ENCODE assay signal across 28 mouse cellular contexts in genomic region chr3:130374620-130375341, GRCm38 (mm10).
DNase-seq lines count a peak whose midpoint lies in the region; ATAC-seq and TF ChIP-seq lines count a peak whose summit lies in the region.
"Had no signal": no experiment of that assay in that cellular context is flagged by ENCODE, and none has a peak within 500 bp of the region (broad histone marks: within the 10 kb centered on the region; RNA-seq: fewer than 3 reads in every experiment).

No protein-coding gene starts in this region.

- WGBS in midbrain, embryonic 12.5 days = 76% methylated on average over 3 of the region's 3 CpGs
- WGBS in midbrain, embryonic 11.5 days = 85% methylated on average over 3 of the region's 3 CpGs
- 67% methylated on average over 3 of the region's 3 CpGs for WGBS in midbrain, embryonic 14.5 days
- 59% methylated on average over 3 of the region's 3 CpGs for WGBS in midbrain, postnatal 0 days
- WGBS in intestine, embryonic 16.5 days = 88% methylated on average over 3 of the region's 3 CpGs

- no peak for TF ChIP-seq POLR2A in brain, embryonic 14.5 days (IDR thresholded peaks at IDR 0.05; ENCODE audit: borderline replicate concordance, extremely low read depth, insufficient read depth, insufficient read length, poor library complexity, severe bottlenecking)

- no peaks in the 10 kb centered on the region for H3K36me3 ChIP-seq in midbrain, embryonic 12.5 days
- H3K36me3 ChIP-seq in midbrain, embryonic 11.5 days (ENCODE audit: control insufficient read depth, insufficient read depth, low read length) = no peaks in the 10 kb centered on the region
- H3K36me3 ChIP-seq in midbrain, embryonic 14.5 days (ENCODE audit: control insufficient read depth, insufficient read depth, low read length) = no peaks in the 10 kb centered on the region
- H3K36me3 ChIP-seq in midbrain, postnatal 0 days (ENCODE audit: insufficient read depth, low read length) = no peaks in the 10 kb centered on the region
- H3K36me3 ChIP-seq in intestine, embryonic 16.5 days (ENCODE audit: control insufficient read depth, insufficient read depth, low read length) = no peaks in the 10 kb centered on the region
- H3K36me3 ChIP-seq: embryonic facial prominence, embryonic 10.5 days; embryonic facial prominence, embryonic 13.5 days; forebrain, embryonic 12.5 days; forebrain, embryonic 15.5 days; G1E; hindbrain, embryonic 10.5 days; hindbrain, embryonic 13.5 days had no signal

- no peak overlapping the region for H3K9ac ChIP-seq in midbrain, embryonic 12.5 days (replicated peaks)
- H3K9ac ChIP-seq in midbrain, embryonic 11.5 days (ENCODE audit: low read length) = no peak overlapping the region
- no peak overlapping the region for H3K9ac ChIP-seq in midbrain, embryonic 14.5 days (replicated peaks; ENCODE audit: low read length)
- no peak overlapping the region for H3K9ac ChIP-seq in midbrain, postnatal 0 days (replicated peaks; ENCODE audit: low read length, poor library complexity, severe bottlenecking)
- no peak overlapping the region for H3K9ac ChIP-seq in intestine, embryonic 16.5 days (ENCODE audit: low read depth, low read length)
- H3K9ac ChIP-seq: embryonic facial prominence, embryonic 13.5 days; forebrain, embryonic 12.5 days; forebrain, embryonic 15.5 days; hindbrain, embryonic 13.5 days had no signal

- no peak overlapping the region for H3K4me3 ChIP-seq in midbrain, embryonic 12.5 days
- H3K4me3 ChIP-seq in midbrain, embryonic 11.5 days (ENCODE audit: low read depth, low read length) = no peak overlapping the region
- no peak overlapping the region for H3K4me3 ChIP-seq in midbrain, embryonic 14.5 days (replicated peaks; ENCODE audit: low read depth, low read length)
- H3K4me3 ChIP-seq in midbrain, postnatal 0 days (ENCODE audit: low read depth, low read length) = no peak overlapping the region
- H3K4me3 ChIP-seq in intestine, embryonic 16.5 days (ENCODE audit: low read length) = no peak overlapping the region
- H3K4me3 ChIP-seq: embryonic facial prominence, embryonic 10.5 days; embryonic facial prominence, embryonic 13.5 days; erythroblast, embryonic 14.5 days; forebrain, embryonic 12.5 days; forebrain, embryonic 15.5 days; hindbrain, embryonic 10.5 days; hindbrain, embryonic 13.5 days had no signal

- no peaks in the 10 kb centered on the region for H3K9me3 ChIP-seq in midbrain, embryonic 12.5 days
- H3K9me3 ChIP-seq in midbrain, embryonic 11.5 days (ENCODE audit: control insufficient read depth, low read length) = no peaks in the 10 kb centered on the region
- no peaks in the 10 kb centered on the region for H3K9me3 ChIP-seq in midbrain, embryonic 14.5 days (ENCODE audit: control insufficient read depth, low read length)
- H3K9me3 ChIP-seq in midbrain, postnatal 0 days (ENCODE audit: low read length) = no peaks in the 10 kb centered on the region
- no peaks in the 10 kb centered on the region for H3K9me3 ChIP-seq in intestine, embryonic 16.5 days (ENCODE audit: control insufficient read depth, low read length)
- H3K9me3 ChIP-seq: embryonic facial prominence, embryonic 10.5 days; embryonic facial prominence, embryonic 13.5 days; forebrain, embryonic 12.5 days; forebrain, embryonic 15.5 days; hindbrain, embryonic 10.5 days; hindbrain, embryonic 13.5 days had no signal

- H3K27ac ChIP-seq in midbrain, embryonic 12.5 days (replicated peaks) = no peak overlapping the region
- no peak overlapping the region for H3K27ac ChIP-seq in midbrain, embryonic 11.5 days (ENCODE audit: low read depth, low read length)
- H3K27ac ChIP-seq in midbrain, embryonic 14.5 days (replicated peaks; ENCODE audit: low read depth, low read length) = peak overlapping the region; percentile 53
- H3K27ac ChIP-seq in midbrain, postnatal 0 days (ENCODE audit: low read depth, low read length) = 0 out of 2 replicates have a peak overlapping the region, but pooled peaks have one; percentile 55
- no peak overlapping the region for H3K27ac ChIP-seq in intestine, embryonic 16.5 days (ENCODE audit: low read length)
- H3K27ac ChIP-seq: embryonic facial prominence, embryonic 10.5 days; embryonic facial prominence, embryonic 13.5 days; forebrain, embryonic 12.5 days; forebrain, embryonic 15.5 days; hindbrain, embryonic 10.5 days; hindbrain, embryonic 13.5 days; hindbrain, postnatal 0 days had no signal

- DNase-seq in midbrain, embryonic 11.5 days (ENCODE audit: low spot score, missing footprints) = no peak
- peak; percentile 39 for DNase-seq in brain, embryonic 14.5 days (ENCODE audit: low read depth)
- DNase-seq in midbrain, embryonic 14.5 days = peak; percentile 32
- DNase-seq in midbrain, postnatal 0 days (ENCODE audit: low spot score) = no peak
- no peak for DNase-seq in right cerebral cortex, postnatal 36 days (ENCODE audit: low spot score in 2 of 2)
- DNase-seq: adrenal gland, postnatal 10 days; adrenal gland, postnatal 36 days; B cell, adult 2 months; cerebellum, adult 11 months; cerebellum, adult 2 months; cerebellum, adult 9-11 months; cerebellum, postnatal 36 days; embryo, embryonic 11 days; gastrocnemius, postnatal 25 days had no signal

- 0 out of 2 replicates have a peak, but pooled peaks have one; percentile 19 for ATAC-seq in midbrain, embryonic 12.5 days (ENCODE audit: low FRiP score, low read depth)
- ATAC-seq in midbrain, embryonic 11.5 days (ENCODE audit: low FRiP score) = no peak
- peak; percentile 69 for ATAC-seq in midbrain, embryonic 14.5 days (ENCODE audit: low FRiP score, low TSS enrichment)
- ATAC-seq in midbrain, postnatal 0 days (ENCODE audit: low FRiP score) = peak; percentile 62
- no peak for ATAC-seq in intestine, embryonic 16.5 days
- ATAC-seq: forebrain, embryonic 15.5 days; hindbrain, postnatal 0 days; Patski had no signal

- H3K4me2 ChIP-seq in midbrain, embryonic 12.5 days (replicated peaks) = no peak overlapping the region
- H3K4me2 ChIP-seq in midbrain, embryonic 11.5 days = no peak overlapping the region
- H3K4me2 ChIP-seq in midbrain, embryonic 14.5 days (ENCODE audit: low read length) = no peak overlapping the region
- H3K4me2 ChIP-seq in midbrain, postnatal 0 days (ENCODE audit: low read depth, low read length, poor library complexity, severe bottlenecking) = no peak overlapping the region
- H3K4me2 ChIP-seq in intestine, embryonic 16.5 days (ENCODE audit: low read depth, low read length) = no peak overlapping the region
- H3K4me2 ChIP-seq: embryonic facial prominence, embryonic 13.5 days; forebrain, embryonic 12.5 days; forebrain, embryonic 15.5 days; heart, embryonic 11.5 days; hindbrain, embryonic 13.5 days had no signal

- TF ChIP-seq CTCF in brain, embryonic 14.5 days (IDR thresholded peaks at IDR 0.05; ENCODE audit: borderline replicate concordance, extremely low read depth, insufficient read depth, insufficient read length) = no peak
- no peak for TF ChIP-seq CTCF in midbrain, postnatal 0 days (IDR thresholded peaks at IDR 0.05)

- peaks cover 4% of the 10 kb centered on the region; the same call in 1 of the 2 replicates for H3K4me1 ChIP-seq in midbrain, embryonic 12.5 days
- H3K4me1 ChIP-seq in midbrain, embryonic 11.5 days (ENCODE audit: control insufficient read depth, insufficient read depth, low read length) = 0 out of 2 replicates have a peak, but pooled peaks cover 1% of the 10 kb centered on the region
- H3K4me1 ChIP-seq in midbrain, embryonic 14.5 days (ENCODE audit: control insufficient read depth, insufficient read depth, low read length) = peaks cover 9% of the 10 kb centered on the region; the same call in 1 of the 2 replicates
- no peaks in the 10 kb centered on the region for H3K4me1 ChIP-seq in midbrain, postnatal 0 days (ENCODE audit: insufficient read depth, low read length)
- peaks cover 1% of the 10 kb centered on the region; the same call in 1 of the 2 replicates for H3K4me1 ChIP-seq in intestine, embryonic 16.5 days (ENCODE audit: control insufficient read depth, insufficient read depth, low read length)
- H3K4me1 ChIP-seq: forebrain, embryonic 15.5 days had no signal

- no peaks in the 10 kb centered on the region for H3K27me3 ChIP-seq in midbrain, embryonic 12.5 days
- H3K27me3 ChIP-seq in midbrain, embryonic 11.5 days (ENCODE audit: control insufficient read depth, insufficient read depth, low read length) = no peaks in the 10 kb centered on the region
- no peaks in the 10 kb centered on the region for H3K27me3 ChIP-seq in midbrain, embryonic 14.5 days (ENCODE audit: control insufficient read depth, insufficient read depth, low read length)
- no peaks in the 10 kb centered on the region for H3K27me3 ChIP-seq in midbrain, postnatal 0 days (ENCODE audit: insufficient read depth, low read length)
- H3K27me3 ChIP-seq in intestine, embryonic 16.5 days (replicated peaks; ENCODE audit: control insufficient read depth, insufficient read depth, low read length) = no peaks in the 10 kb centered on the region
- H3K27me3 ChIP-seq: CH12.LX; embryonic facial prominence, embryonic 13.5 days; forebrain, embryonic 12.5 days; forebrain, embryonic 15.5 days; hindbrain, embryonic 13.5 days; Patski had no signal

Comparison
In these comparisons a context has a peak if more than half of its experiments do, and no peak if none do; other contexts are left out.
1. ATAC-seq: peak in midbrain, embryonic 12.5 days (single experiment), midbrain, embryonic 14.5 days (single experiment) and midbrain, postnatal 0 days (single experiment); none in midbrain, embryonic 11.5 days (single experiment) and intestine, embryonic 16.5 days (single experiment).
2. H3K27ac ChIP-seq: peak in midbrain, embryonic 14.5 days (single experiment) and midbrain, postnatal 0 days (single experiment); none in midbrain, embryonic 12.5 days (single experiment), midbrain, embryonic 11.5 days (single experiment) and intestine, embryonic 16.5 days (single experiment).
3. DNase-seq: peak in brain, embryonic 14.5 days (single experiment) and midbrain, embryonic 14.5 days (single experiment); none in midbrain, embryonic 11.5 days (single experiment), midbrain, postnatal 0 days (single experiment) and right cerebral cortex, postnatal 36 days (0 of 2).